Mouse (Mus musculus) embryonic facial prominence, embryonic 15.5 days (tissue): ENCODE measurements around the gene Sav1. TPM values are rescaled to one million over a fixed set of nuclear protein-coding genes. Genes with fewer than 3 reads are reported as not detected.

Experiments used
- ATAC-seq: fragments of 200-750 bp; cut with Nextera tagmentation; 2 replicates; pipeline ENCODE4 v1.8.0; 2017; ENCODE audit warnings: low read depth, moderate TSS enrichment; ENCODE audit not compliant: insufficient number of reproducible peaks, low FRiP score, low TSS enrichment
- H3K27ac ChIP-seq: fragments of 300-500 bp; sonication (generic); replicated peaks from 2 replicates; pipeline ENCODE4 v1.5.1; 2015; ENCODE audit warnings: mild to moderate bottlenecking, inconsistent platforms
- H3K27me3 ChIP-seq: fragments of 300-500 bp; sonication (generic); 2 replicates; pipeline ENCODE4 v1.6.1; 2015; ENCODE audit warnings: inconsistent platforms
- H3K36me3 ChIP-seq: fragments of 300-500 bp; sonication (generic); 2 replicates; pipeline ENCODE4 v1.6.1; 2015; ENCODE audit warnings: mild to moderate bottlenecking, inconsistent platforms
- H3K4me1 ChIP-seq: fragments of 300-500 bp; sonication (generic); 2 replicates; pipeline ENCODE4 v1.6.1; 2015; ENCODE audit warnings: inconsistent platforms
- H3K4me2 ChIP-seq: fragments of 300-500 bp; sonication (generic); replicated peaks from 2 replicates; pipeline ENCODE4 v1.6.1; 2015; ENCODE audit warnings: mild to moderate bottlenecking, inconsistent platforms
- H3K4me3 ChIP-seq: fragments of 300-500 bp; sonication (generic); replicated peaks from 2 replicates; pipeline ENCODE4 v1.5.1; 2015; ENCODE audit warnings: mild to moderate bottlenecking, inconsistent platforms
- H3K9ac ChIP-seq: fragments of 300-500 bp; sonication (generic); 2 replicates; pipeline ENCODE4 v1.6.1; 2015; ENCODE audit warnings: inconsistent platforms
- H3K9me3 ChIP-seq: fragments of 300-500 bp; sonication (generic); replicated peaks from 2 replicates; pipeline ENCODE4 v1.6.1; 2016; ENCODE audit warnings: inconsistent platforms
- WGBS: fragments of 180-500 bp; shearing (Covaris S2); methylation state at CpG from one replicate; pipeline ENCODE4 v1.1.7; 2015; 5-methylcytosine and 5-hydroxymethylcytosine counted together
- polyA plus RNA-seq: library from polyadenylated mRNA; unstranded; fragments of >200 nt; fragmentation: Nextera tagmentation; extraction: Ambion mirVana; gene quantifications from 2 replicates; pipeline ENCODE4 v1.2.1, GENCODE M21; 2015

Gene Sav1
- polyA plus RNA-seq, 1 experiment from 2014 or later = 8.6 TPM

DNA sequence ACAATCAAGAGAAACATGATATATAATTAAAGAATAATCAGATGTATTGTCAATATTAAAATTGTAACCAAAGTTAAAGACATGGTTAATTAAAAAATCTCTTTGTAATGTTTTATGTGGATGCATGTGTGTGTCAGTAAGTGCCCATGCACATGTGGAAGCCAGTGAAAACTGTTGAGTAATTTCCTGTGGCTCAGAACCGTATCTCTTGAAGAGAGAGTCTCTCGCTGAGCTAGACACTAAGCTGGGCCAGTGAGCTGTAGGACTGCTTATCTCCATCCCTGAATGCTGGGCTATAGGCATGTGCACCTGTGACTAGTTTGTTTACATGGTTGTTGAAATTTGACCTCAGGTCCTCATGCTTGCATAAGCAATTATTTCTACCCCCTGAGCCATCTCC, 29.4 kb downstream of the Sav1 start:
- no peak for ATAC-seq
- 70% methylated on average over 2 of the region's 2 CpGs for WGBS
- Histone ChIP-seq H3K9me3 (no peaks in the 10 kb centered on the region), H3K4me2 (no peak overlapping the region), H3K4me3 (no peak overlapping the region), H3K9ac (no peak overlapping the region), H3K27me3 (no peaks in the 10 kb centered on the region), H3K27ac (no peak overlapping the region), H3K36me3 (peaks cover 22% of the 10 kb centered on the region), H3K4me1 (no peaks in the 10 kb centered on the region)

GRCm38 (mm10) chr12:69947502-69947901, 39.3 kb downstream of the Sav1 start:
- no peak overlapping the region for H3K9ac ChIP-seq
- 61% methylated on average over 3 of the region's 3 CpGs for WGBS
- no peak overlapping the region for H3K27ac ChIP-seq
- H3K4me1 ChIP-seq = no peaks in the 10 kb centered on the region
- H3K9me3 ChIP-seq = no peaks in the 10 kb centered on the region
- no peaks in the 10 kb centered on the region for H3K36me3 ChIP-seq
- H3K27me3 ChIP-seq = no peaks in the 10 kb centered on the region
- H3K4me3 ChIP-seq = no peak overlapping the region
- H3K4me2 ChIP-seq = no peak overlapping the region
- ATAC-seq = no peak

DNA sequence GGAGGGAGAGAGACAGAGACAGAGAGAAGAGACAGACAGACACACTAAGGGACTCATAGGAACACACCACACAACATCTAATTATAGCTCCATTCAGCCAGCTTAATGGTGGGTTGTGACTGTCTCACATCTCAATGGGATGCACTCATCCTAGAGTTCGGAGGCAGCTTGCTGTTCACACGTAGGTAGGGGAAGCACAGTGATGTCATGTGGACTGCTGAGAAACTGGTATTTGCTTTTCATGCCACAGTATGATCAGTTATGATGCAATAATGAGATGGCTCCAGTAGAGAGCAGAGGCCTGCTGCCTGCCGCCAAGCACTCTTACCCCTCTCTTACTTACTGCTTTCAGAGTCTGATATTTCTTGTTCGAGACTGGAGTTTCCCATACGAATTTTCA, 40.9 kb downstream of the Sav1 start:
- no peaks in the 10 kb centered on the region for H3K9me3 ChIP-seq
- no peaks in the 10 kb centered on the region for H3K36me3 ChIP-seq
- no peak overlapping the region for H3K9ac ChIP-seq
- H3K4me3 ChIP-seq = no peak overlapping the region
- no peak overlapping the region for H3K27ac ChIP-seq
- H3K4me2 ChIP-seq = no peak overlapping the region
- no peaks in the 10 kb centered on the region for H3K27me3 ChIP-seq
- no peak for ATAC-seq
- WGBS = 88% methylated on average over 5 of the region's 5 CpGs
- no peaks in the 10 kb centered on the region for H3K4me1 ChIP-seq

DNA sequence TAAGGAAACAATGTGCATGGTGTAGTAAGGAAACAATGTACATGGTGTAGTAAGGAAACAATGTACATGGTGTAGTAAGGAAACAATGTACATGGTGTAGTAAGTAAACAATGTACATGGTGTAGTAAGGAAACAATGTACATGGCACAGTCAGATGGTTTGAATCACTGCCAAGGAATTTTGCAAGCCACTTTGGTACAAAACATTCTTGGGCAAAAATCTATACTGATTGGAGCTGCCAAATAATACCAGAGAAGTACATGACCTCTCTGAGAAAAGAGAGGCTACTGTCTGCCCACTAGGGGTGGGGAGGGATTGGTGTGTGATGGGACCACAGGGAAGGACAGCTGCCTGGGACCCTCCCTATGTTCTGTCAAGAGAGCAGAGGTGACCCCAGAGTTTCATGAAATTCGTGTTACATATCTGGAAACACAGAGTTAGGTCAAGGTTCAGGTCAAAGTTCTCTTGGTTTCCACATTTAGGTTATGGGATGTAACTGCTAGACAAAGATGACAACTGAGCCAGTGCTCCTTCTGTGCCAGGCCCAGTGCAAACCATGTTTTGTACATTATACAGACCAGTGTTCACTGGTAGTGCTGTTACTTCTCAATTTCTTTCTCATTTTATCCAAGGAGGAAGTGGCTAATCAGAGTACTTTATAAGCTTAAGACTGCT, 45.0 kb downstream of the Sav1 start:
- no peaks in the 10 kb centered on the region for H3K9me3 ChIP-seq
- no peaks in the 10 kb centered on the region for H3K27me3 ChIP-seq
- H3K9ac ChIP-seq = no peak overlapping the region
- ATAC-seq = no peak
- no peak overlapping the region for H3K4me3 ChIP-seq
- no peaks in the 10 kb centered on the region for H3K4me1 ChIP-seq
- 42% methylated on average over 1 of the region's 1 CpGs for WGBS
- no peak overlapping the region for H3K4me2 ChIP-seq
- H3K36me3 ChIP-seq = 0 out of 2 replicates have a peak, but pooled peaks cover 4% of the 10 kb centered on the region
- no peak overlapping the region for H3K27ac ChIP-seq

DNA sequence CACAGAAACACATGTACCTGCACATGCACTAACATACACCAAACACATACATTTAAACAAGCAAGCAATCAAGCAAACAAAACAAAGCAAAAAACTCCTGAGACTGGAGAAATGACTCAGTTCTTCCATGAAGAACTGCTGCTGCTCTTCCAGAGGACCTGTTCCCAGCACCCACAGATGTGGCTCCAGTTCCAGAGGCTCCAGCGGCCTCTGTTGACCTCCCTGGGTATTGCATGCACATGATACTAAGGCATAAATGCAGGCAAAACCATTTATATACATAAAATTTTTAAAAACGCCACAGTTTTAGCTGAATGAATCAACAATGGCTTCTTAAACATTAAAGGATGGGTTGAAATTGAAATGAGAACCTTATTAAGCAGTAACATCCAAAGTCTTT, 47.5 kb downstream of the Sav1 start:
- no peak overlapping the region for H3K4me3 ChIP-seq

GRCm38 (mm10) chr12:69937731-69938130, 49.1 kb downstream of the Sav1 start:
- Histone ChIP-seq H3K36me3 (0 out of 2 replicates have a peak, but pooled peaks cover 4% of the 10 kb centered on the region), H3K9ac (no peak overlapping the region), H3K9me3 (no peaks in the 10 kb centered on the region), H3K4me3 (no peak overlapping the region), H3K27ac (no peak overlapping the region), H3K4me1 (no peaks in the 10 kb centered on the region), H3K4me2 (no peak overlapping the region), H3K27me3 (no peaks in the 10 kb centered on the region)
- WGBS = 87% methylated on average over 5 of the region's 5 CpGs
- no peak for ATAC-seq

More for the DNA sequence above, 47.5 kb downstream of the Sav1 start:
- Histone ChIP-seq H3K27ac (no peak overlapping the region), H3K4me2 (no peak overlapping the region), H3K27me3 (no peaks in the 10 kb centered on the region), H3K9ac (no peak overlapping the region), H3K36me3 (0 out of 2 replicates have a peak, but pooled peaks cover 4% of the 10 kb centered on the region), H3K4me1 (no peaks in the 10 kb centered on the region), H3K9me3 (no peaks in the 10 kb centered on the region)
- no peak for ATAC-seq
- WGBS = 57% methylated on average over 2 of the region's 2 CpGs

- Histone ChIP-seq H3K9ac (no peak overlapping the region), H3K4me3 (no peak overlapping the region), H3K4me1 (no peaks in the 10 kb centered on the region), H3K4me2 (no peak overlapping the region), H3K27ac (no peak overlapping the region), H3K27me3 (no peaks in the 10 kb centered on the region), H3K9me3 (no peaks in the 10 kb centered on the region), H3K36me3 (no peaks in the 10 kb centered on the region)
- WGBS = 50% methylated on average over 7 of the region's 7 CpGs
- ATAC-seq = no peak
Observed at GRCm38 (mm10) chr12:69926716-69927115, 60.1 kb downstream of the Sav1 start.

DNA sequence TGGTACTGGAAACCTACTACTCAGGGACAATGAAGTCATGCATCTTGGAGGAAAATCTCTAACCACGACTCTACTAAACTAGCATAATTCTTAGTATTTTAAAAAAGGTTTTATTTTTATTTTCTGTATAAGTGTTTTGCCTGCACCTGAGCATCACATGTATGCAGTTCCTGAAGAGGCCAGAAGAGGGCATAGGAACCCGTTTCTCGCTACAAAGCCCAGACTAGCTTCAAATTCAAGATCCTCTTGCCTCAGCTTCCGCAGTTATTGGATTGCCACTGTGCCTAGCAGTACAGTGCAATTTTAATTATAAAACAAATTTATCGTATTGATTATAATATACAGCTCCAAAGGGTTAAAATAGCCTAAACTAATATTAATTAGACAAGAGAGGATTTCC, 62.8 kb downstream of the Sav1 start:
- no peaks in the 10 kb centered on the region for H3K27me3 ChIP-seq
- WGBS = 11% methylated on average over 5 of the region's 5 CpGs
- no peak overlapping the region for H3K4me3 ChIP-seq
- H3K9ac ChIP-seq = no peak overlapping the region
- no peak overlapping the region for H3K4me2 ChIP-seq
- H3K9me3 ChIP-seq = no peaks in the 10 kb centered on the region
- no peak for ATAC-seq
- H3K27ac ChIP-seq = no peak overlapping the region
- no peaks in the 10 kb centered on the region for H3K36me3 ChIP-seq
- no peaks in the 10 kb centered on the region for H3K4me1 ChIP-seq

- no peak for ATAC-seq
- 53% methylated on average over 3 of the region's 3 CpGs for WGBS
Observed at GRCm38 (mm10) chr12:69923603-69924002, 63.2 kb downstream of the Sav1 start.

DNA sequence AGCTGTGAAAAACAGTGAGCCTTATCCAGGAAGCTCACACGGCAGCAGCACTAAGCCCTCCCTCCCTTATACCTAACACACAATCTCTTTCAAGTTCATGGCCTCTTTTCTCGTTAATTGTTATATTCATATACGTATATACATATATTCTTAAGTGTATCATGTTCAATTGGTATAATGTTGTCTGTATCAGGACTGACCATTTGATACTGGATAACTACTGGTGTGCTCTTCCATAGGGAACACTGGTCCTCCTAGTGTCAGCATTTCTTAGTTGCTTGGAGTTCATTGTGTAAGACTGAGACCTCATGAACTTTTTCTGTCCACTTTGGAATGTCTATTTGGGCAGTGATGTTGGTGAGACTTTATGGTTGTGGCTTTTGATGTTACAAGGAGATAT, 63.7 kb downstream of the Sav1 start:
- Histone ChIP-seq H3K36me3 (no peaks in the 10 kb centered on the region), H3K27ac (no peak overlapping the region), H3K4me1 (no peaks in the 10 kb centered on the region), H3K9ac (no peak overlapping the region), H3K4me3 (no peak overlapping the region), H3K27me3 (no peaks in the 10 kb centered on the region), H3K9me3 (no peaks in the 10 kb centered on the region), H3K4me2 (no peak overlapping the region)
- no peak for ATAC-seq
- 74% methylated on average over 3 of the region's 3 CpGs for WGBS

More at GRCm38 (mm10) chr12:69923603-69924002, 63.2 kb downstream of the Sav1 start:
- no peaks in the 10 kb centered on the region for H3K4me1 ChIP-seq
- H3K4me3 ChIP-seq = no peak overlapping the region
- H3K27ac ChIP-seq = no peak overlapping the region
- H3K9ac ChIP-seq = no peak overlapping the region
- no peak overlapping the region for H3K4me2 ChIP-seq
- H3K9me3 ChIP-seq = no peaks in the 10 kb centered on the region
- no peaks in the 10 kb centered on the region for H3K36me3 ChIP-seq
- H3K27me3 ChIP-seq = no peaks in the 10 kb centered on the region

- H3K4me3 ChIP-seq = no peak overlapping the region
- no peak overlapping the region for H3K4me2 ChIP-seq
- H3K9ac ChIP-seq = no peak overlapping the region
- no peaks in the 10 kb centered on the region for H3K27me3 ChIP-seq
- no peak overlapping the region for H3K27ac ChIP-seq
- WGBS = 81% methylated on average over 1 of the region's 1 CpGs
- H3K36me3 ChIP-seq = no peaks in the 10 kb centered on the region
- ATAC-seq = no peak
- H3K9me3 ChIP-seq = no peaks in the 10 kb centered on the region
- no peaks in the 10 kb centered on the region for H3K4me1 ChIP-seq
Observed at GRCm38 (mm10) chr12:69922099-69922498, 64.7 kb downstream of the Sav1 start.

DNA sequence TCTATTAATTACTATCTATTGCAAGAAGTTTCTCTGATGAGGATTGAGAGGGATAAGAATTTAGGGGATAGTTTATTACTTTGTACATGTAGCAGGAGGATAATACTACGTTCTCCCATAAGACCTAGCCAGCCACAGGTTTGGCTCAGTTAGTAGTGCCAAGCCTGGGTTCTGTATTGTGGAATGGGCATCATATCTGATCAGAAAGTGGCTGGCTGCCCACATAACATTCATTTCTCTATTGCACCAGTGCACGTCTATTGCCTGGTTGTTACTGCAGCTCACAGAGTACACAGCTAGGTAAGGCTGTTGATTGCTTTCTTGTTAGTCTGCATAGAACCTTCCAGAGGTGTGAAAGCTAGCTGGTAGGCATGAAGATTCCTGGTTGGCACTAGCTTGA, 68.9 kb downstream of the Sav1 start:
- WGBS = 76% methylated on average over 2 of the region's 2 CpGs
- Histone ChIP-seq H3K4me2 (no peak overlapping the region), H3K9me3 (no peaks in the 10 kb centered on the region), H3K9ac (no peak overlapping the region), H3K4me1 (no peaks in the 10 kb centered on the region), H3K27ac (no peak overlapping the region), H3K36me3 (no peaks in the 10 kb centered on the region), H3K27me3 (no peaks in the 10 kb centered on the region), H3K4me3 (no peak overlapping the region)
- no peak for ATAC-seq
